21 mouse cellular contexts compared by ENCODE assay signal in the genomic region with DNA sequence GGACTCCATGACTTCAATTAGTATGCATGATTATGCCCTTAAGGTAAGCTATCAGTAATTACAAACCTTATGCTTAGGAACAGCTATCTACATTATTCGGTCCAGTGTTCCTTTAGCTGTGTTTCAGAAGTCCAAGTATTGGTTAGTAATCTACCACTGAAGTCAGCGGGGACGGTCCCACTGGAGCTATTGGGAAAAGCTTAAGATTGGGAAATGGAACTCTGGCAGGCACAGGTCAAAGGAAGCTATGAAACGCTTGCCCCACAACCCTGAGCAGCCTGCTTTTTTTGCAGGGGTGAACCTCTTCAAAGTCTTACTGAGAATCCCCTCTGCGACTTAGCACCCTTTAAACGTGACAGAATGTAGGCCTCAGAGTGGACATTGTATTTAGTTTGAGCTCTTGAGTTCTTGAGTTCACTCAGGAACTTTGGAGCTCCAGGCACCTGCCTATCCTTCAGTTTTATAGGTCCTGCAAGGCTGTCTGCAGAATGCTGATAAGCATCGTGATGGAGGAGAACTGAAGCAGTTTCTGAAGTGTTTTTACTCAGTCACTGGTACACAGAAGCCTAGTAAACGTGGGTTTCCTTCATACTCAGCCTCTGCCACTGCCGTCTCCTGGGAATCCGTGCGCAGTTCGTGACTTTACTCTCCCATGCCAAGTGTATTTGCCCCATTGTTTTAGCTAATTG.
DNase-seq lines count a peak whose midpoint lies in the region; ATAC-seq and TF ChIP-seq lines count a peak whose summit lies in the region.
"Had no signal": no experiment of that assay in that cellular context is flagged by ENCODE, and none has a peak within 500 bp of the region (broad histone marks: within the 10 kb centered on the region; RNA-seq: fewer than 3 reads in every experiment).

No protein-coding gene starts in this region.

- H3K27me3 ChIP-seq in liver, embryonic 16.5 days (ENCODE audit: control insufficient read depth, insufficient read depth, low read depth, low read length) = no peaks in the 10 kb centered on the region
- H3K27me3 ChIP-seq in liver, embryonic 12.5 days (replicated peaks) = no peaks in the 10 kb centered on the region
- no peaks in the 10 kb centered on the region for H3K27me3 ChIP-seq in G1E (ENCODE audit: insufficient read depth, low read length)
- no peaks in the 10 kb centered on the region for H3K27me3 ChIP-seq in hindbrain, embryonic 14.5 days (ENCODE audit: control insufficient read depth, insufficient read depth, low read length)
- H3K27me3 ChIP-seq: forebrain, embryonic 15.5 days; heart, embryonic 12.5 days; neural tube, embryonic 12.5 days had no signal

- H3K27ac ChIP-seq in liver, embryonic 16.5 days (ENCODE audit: low read length) = no peak overlapping the region
- H3K27ac ChIP-seq in liver, embryonic 12.5 days = no peak overlapping the region
- H3K27ac ChIP-seq in hindbrain, embryonic 14.5 days = peak overlapping the region; percentile 28; the same call in 1 of the 2 replicates
- H3K27ac ChIP-seq: forebrain, embryonic 15.5 days; liver, embryonic 14.5 days; midbrain, embryonic 10.5 days; neural tube, embryonic 12.5 days had no signal

- no peak overlapping the region for H3K9ac ChIP-seq in liver, embryonic 16.5 days (ENCODE audit: low read depth, low read length)
- no peak overlapping the region for H3K9ac ChIP-seq in liver, embryonic 12.5 days
- no peak overlapping the region for H3K9ac ChIP-seq in hindbrain, embryonic 14.5 days
- H3K9ac ChIP-seq: forebrain, embryonic 15.5 days; heart, embryonic 12.5 days; liver, embryonic 14.5 days; neural tube, embryonic 12.5 days had no signal

- 0 out of 2 replicates have a peak, but pooled peaks have one; percentile 21 for ATAC-seq in liver, embryonic 16.5 days (ENCODE audit: low read depth)
- no peak for ATAC-seq in liver, embryonic 12.5 days
- peak; percentile 75 for ATAC-seq in G1E (ENCODE audit: extremely low read depth, insufficient number of reproducible peaks, low FRiP score, poor library complexity, severe bottlenecking)
- no peak for ATAC-seq in hindbrain, embryonic 14.5 days (ENCODE audit: low FRiP score)
- ATAC-seq: forebrain, embryonic 15.5 days had no signal

- H3K4me3 ChIP-seq in liver, embryonic 16.5 days (ENCODE audit: low read depth, low read length) = no peak overlapping the region
- H3K4me3 ChIP-seq in liver, embryonic 12.5 days = no peak overlapping the region
- H3K4me3 ChIP-seq in G1E (ENCODE audit: low read depth, low read length) = no peak overlapping the region
- no peak overlapping the region for H3K4me3 ChIP-seq in hindbrain, embryonic 14.5 days (replicated peaks; ENCODE audit: low read length)
- H3K4me3 ChIP-seq: forebrain, embryonic 15.5 days; heart, embryonic 12.5 days; midbrain, embryonic 10.5 days; neural tube, embryonic 12.5 days had no signal

- TF ChIP-seq CTCF in G1E (IDR thresholded peaks at IDR 0.05; ENCODE audit: low read depth, low read length) = no peak

- H3K36me3 ChIP-seq in liver, embryonic 16.5 days (ENCODE audit: control insufficient read depth, insufficient read depth) = no peaks in the 10 kb centered on the region
- no peaks in the 10 kb centered on the region for H3K36me3 ChIP-seq in liver, embryonic 12.5 days
- peaks cover 3% of the 10 kb centered on the region for H3K36me3 ChIP-seq in G1E (replicated peaks)
- H3K36me3 ChIP-seq in hindbrain, embryonic 14.5 days (replicated peaks; ENCODE audit: control insufficient read depth, insufficient read depth) = no peaks in the 10 kb centered on the region
- H3K36me3 ChIP-seq: forebrain, embryonic 15.5 days; midbrain, embryonic 10.5 days; neural tube, embryonic 12.5 days had no signal

- WGBS in liver, embryonic 16.5 days (ENCODE audit: insufficient replicate concordance) = 57% methylated on average over 12 of the region's 12 CpGs
- 68% methylated on average over 12 of the region's 12 CpGs for WGBS in liver, embryonic 12.5 days (ENCODE audit: insufficient replicate concordance)
- WGBS in hindbrain, embryonic 14.5 days = 68% methylated on average over 12 of the region's 12 CpGs

- no peaks in the 10 kb centered on the region for H3K9me3 ChIP-seq in liver, embryonic 16.5 days (replicated peaks; ENCODE audit: control insufficient read depth, low read length)
- H3K9me3 ChIP-seq in liver, embryonic 12.5 days (replicated peaks) = no peaks in the 10 kb centered on the region
- peaks cover 22% of the 10 kb centered on the region for H3K9me3 ChIP-seq in G1E (replicated peaks)
- H3K9me3 ChIP-seq in hindbrain, embryonic 14.5 days (ENCODE audit: control insufficient read depth, low read length) = no peaks in the 10 kb centered on the region
- H3K9me3 ChIP-seq: forebrain, embryonic 15.5 days; heart, embryonic 12.5 days; midbrain, embryonic 10.5 days; neural tube, embryonic 12.5 days had no signal

- intact Hi-C loops in left cerebral cortex, postnatal 25 days (cut with DNase I) = no loop called here

- H3K4me1 ChIP-seq in liver, embryonic 16.5 days (ENCODE audit: control insufficient read depth, low read depth, low read length) = peaks cover 6% of the 10 kb centered on the region
- H3K4me1 ChIP-seq in liver, embryonic 12.5 days = 0 out of 2 replicates have a peak, but pooled peaks cover 8% of the 10 kb centered on the region
- H3K4me1 ChIP-seq in G1E (ENCODE audit: insufficient read depth, low read depth, low read length) = no peaks in the 10 kb centered on the region
- H3K4me1 ChIP-seq in hindbrain, embryonic 14.5 days (replicated peaks; ENCODE audit: control insufficient read depth, insufficient read depth, low read length) = no peaks in the 10 kb centered on the region
- H3K4me1 ChIP-seq: midbrain, embryonic 10.5 days had no signal

- DNase-seq in gastrocnemius, adult 18-20 months (ENCODE audit: low spot score) = peak; percentile 46
- DNase-seq in gastrocnemius, postnatal 10 days = no peak
- no peak for DNase-seq in G1E (ENCODE audit: low spot score)
- no peak for DNase-seq in hindbrain, embryonic 14.5 days (ENCODE audit: low spot score)
- DNase-seq in left cerebral cortex, postnatal 25 days (ENCODE audit: low spot score in 2 of 2) = no peak
- no peak for DNase-seq in frontal cortex, adult 2 months (ENCODE audit: extremely low spot score in 1 of 2, low spot score in 1 of 2)
- DNase-seq: adrenal gland, adult 8-10 months; cerebellum, adult 9-11 months; embryo, embryonic 11 days; gastrocnemius, postnatal 25 days; heart, postnatal 4 days; kidney, adult 11 months; kidney, postnatal 10 days; right cerebral cortex, postnatal 4 days had no signal

- no peak overlapping the region for H3K4me2 ChIP-seq in liver, embryonic 16.5 days (ENCODE audit: low read depth, low read length)
- H3K4me2 ChIP-seq in liver, embryonic 12.5 days = no peak overlapping the region
- no peak overlapping the region for H3K4me2 ChIP-seq in hindbrain, embryonic 14.5 days (replicated peaks)
- H3K4me2 ChIP-seq: forebrain, embryonic 15.5 days; heart, embryonic 12.5 days; neural tube, embryonic 12.5 days had no signal

Comparison
In these comparisons a context has a peak if more than half of its experiments do, and no peak if none do; other contexts are left out.
1. ATAC-seq: peak in liver, embryonic 16.5 days (single experiment) and G1E (single experiment); none in liver, embryonic 12.5 days (single experiment) and hindbrain, embryonic 14.5 days (single experiment).